Mouse (Mus musculus) adrenal gland (tissue): ENCODE measurements around the gene 4930402H24Rik.

Experiments
- intact Hi-C: fragments of 180-260 bp; cut with DNase I; formaldehyde crosslinking; loops from one replicate; pipeline ENCODE4 v1.15.1; 2025

The 4930402H24Rik gene

DNA sequence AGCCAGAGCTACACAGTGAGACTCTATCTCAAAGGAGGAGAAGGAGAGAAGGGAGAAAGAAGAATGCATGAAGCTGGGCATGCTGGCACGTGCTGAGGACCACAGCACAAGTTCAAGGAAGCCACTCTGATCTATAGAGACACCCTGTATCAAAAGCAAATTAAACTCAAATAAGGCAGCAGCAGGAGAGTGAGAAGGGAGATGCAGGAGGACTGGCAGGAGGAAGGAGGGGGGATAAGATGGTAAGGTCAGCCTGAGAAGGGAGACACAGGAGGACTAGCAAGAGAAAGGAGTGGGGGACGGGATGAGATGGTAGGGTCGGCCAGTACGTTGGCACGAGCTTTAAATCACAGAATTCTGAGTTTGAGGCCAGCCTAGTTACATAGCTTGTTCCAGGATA lies 90.0 kb downstream of the 4930402H24Rik start:
- intact Hi-C loops: no loop called here

GRCm38 (mm10) chr2:130814492-130814891 lies 91.7 kb downstream of the 4930402H24Rik start:
- intact Hi-C loops: no loop called here

DNA sequence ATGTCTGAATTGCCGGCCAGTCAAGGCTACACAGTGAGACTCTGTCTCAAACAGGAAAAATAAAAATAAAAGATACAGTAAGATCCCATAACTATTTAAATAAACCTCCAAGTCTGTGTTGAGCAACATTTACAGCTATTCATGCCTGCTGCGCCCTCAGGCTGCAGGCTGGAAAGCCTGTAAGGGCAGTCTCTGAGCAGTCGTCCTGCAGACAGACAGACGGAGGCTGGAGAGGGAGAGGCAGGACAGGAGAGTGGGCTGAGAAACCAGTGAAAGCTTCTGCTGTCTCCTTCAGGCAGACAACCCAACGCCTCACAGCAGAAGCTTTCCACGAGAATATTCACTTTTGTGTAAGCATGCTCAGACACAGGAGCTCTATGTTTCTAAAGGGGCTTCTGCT lies 92.5 kb downstream of the 4930402H24Rik start:
- intact Hi-C loops: no loop called here

GRCm38 (mm10) chr2:130812487-130812886 lies 93.7 kb downstream of the 4930402H24Rik start:
- intact Hi-C loops: no loop called here

DNA sequence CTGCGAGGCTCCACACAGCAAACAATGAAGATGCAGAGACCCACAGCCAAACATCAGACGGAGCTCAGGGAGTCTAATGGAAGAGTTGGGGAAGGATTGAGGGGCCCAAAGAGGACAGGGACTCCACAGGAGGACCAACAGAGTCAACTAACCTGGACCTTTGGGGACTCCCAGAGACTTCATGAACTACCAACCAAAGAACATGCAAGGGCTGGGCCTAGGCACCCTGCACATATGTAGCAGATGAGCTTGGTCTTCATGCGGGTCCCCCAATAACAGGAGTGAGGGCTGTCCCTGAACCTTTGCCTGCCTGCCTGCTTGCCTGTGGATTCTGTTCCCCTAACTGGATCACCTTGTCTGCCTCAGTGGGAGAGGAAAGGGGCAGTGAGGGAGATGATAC lies 101.1 kb downstream of the 4930402H24Rik start:
- intact Hi-C loops: no loop called here

DNA sequence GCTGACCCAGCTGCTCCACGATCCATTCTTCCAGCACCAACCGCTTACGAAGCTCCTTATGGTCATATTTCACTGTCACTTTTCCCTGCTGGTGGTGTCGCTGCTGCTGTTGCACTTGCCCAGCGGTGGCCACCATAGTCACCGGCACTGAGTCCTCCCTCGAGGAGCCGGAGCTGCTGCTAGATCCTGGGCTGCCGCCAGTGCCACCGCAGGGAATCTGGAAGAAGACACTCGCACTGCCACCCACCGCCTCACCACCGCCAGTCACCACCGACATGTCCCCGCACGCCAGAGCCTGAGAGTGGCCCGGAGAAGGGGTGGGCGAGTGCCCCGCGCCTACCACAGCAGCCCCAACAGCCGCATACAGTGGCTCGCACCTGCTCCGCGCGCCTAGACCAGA lies 102.5 kb downstream of the 4930402H24Rik start:
- intact Hi-C loops: no loop called here

- intact Hi-C loops: no loop called here
These were observed 110.5 kb downstream of the 4930402H24Rik start for GRCm38 (mm10) chr2:130795731-130796130.

GRCm38 (mm10) chr2:130791722-130792121 lies 114.5 kb downstream of the 4930402H24Rik start:
- intact Hi-C loops: no loop called here

GRCm38 (mm10) chr2:130789642-130790041 lies 116.6 kb downstream of the 4930402H24Rik start:
- intact Hi-C loops: no loop called here

DNA sequence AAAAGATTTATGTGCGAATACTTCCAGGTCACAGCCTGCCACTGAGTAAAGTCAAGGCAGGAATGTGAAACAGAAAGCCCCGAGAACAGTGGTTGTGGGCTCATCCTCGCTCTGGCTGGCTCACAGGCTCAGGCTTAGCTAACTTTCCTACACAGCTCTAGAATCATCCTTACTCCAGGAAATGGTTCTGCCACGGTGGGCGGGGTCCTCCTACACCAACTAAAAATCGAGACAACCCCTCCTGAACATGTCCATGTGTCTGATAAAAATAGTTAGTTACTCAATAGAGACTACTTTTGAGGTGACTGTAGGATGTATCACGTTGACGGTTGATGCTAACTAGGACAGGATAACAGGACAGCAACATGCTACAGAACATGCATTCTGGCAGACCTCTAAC lies 117.2 kb downstream of the 4930402H24Rik start:
- intact Hi-C loops: no loop called here

- intact Hi-C loops: no loop called here
These were observed 121.3 kb downstream of the 4930402H24Rik start for GRCm38 (mm10) chr2:130784939-130785338.

DNA sequence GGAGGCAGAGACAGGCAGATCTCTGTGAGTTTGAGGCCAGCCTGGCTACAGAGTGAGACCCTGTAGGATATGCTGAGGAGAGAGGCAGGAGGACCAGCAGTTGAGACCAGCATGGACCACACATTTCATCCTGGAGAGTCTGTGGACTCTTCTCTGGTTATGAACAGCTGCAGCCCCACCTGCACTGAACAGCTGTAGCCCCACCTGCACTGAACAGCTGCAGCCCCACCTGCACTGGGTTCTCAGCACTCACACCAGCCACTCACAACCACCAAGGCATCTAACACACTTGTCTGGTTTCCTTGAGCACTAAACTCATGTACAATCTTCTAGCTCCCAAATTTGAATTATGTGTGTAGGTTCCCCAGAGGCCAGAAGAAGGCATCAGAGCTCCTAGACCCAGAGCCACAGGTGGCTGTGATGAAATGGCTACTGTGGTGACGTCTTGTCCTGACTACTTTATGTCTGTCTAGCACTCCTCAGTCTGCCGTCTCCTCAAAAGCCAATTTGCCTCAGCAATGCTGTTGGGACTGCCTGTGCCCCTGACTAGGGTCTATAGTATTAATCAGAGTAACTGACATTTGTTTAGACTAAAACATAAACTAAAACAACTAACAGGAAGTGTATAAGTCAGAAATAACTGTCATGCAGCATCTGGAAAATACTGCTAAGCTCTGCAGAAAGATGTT lies 125.4 kb downstream of the 4930402H24Rik start:
- intact Hi-C loops: no loop called here

DNA sequence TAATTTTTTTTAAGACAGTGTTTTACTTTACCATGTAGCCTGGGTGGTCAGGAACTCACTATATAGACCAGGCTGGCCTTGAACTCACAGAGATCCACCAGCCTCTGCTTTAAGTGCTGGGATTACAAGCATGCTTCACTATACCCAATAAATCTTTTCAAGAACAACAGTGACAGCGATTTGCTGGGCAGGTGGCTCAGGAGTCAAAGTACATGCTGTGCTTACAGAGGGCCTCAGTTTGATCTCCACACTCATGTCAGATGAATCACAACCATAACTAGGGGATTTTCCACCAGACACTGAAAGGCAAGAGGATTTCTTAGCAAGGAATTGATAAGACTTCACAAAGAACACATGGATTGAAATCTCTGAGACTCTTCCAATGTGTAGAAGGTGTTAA lies 126.3 kb downstream of the 4930402H24Rik start:
- intact Hi-C loops: loop anchor here (10.0 kb wide), 1 partner anchor 165 kb away; no protein-coding TSS in a partner anchor

- intact Hi-C loops: loop anchor here (10.0 kb wide), 1 partner anchor 162 kb away; no protein-coding TSS in a partner anchor
These were observed 129.6 kb downstream of the 4930402H24Rik start for GRCm38 (mm10) chr2:130776610-130777009.

DNA sequence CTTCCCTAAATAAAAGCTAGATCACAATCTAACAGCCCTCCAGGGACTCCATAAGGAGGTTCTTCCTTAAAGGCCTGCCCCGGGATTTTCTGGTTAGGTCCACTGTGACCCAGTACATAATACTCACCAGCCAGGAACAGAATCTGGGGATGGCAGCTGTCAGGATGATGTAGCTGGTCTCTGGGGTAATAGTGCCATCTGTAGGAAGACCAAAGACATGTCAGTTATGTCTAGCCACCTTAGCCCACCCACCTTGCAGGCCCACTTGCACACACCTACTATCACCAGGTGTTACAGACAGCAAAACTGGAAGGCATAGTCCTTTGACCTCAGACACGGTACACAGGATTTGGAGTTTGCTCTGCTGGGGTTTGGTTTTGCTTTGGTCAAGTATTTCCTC lies 138.7 kb downstream of the 4930402H24Rik start:
- intact Hi-C loops: no loop called here

- intact Hi-C loops: no loop called here
These were observed 140.8 kb downstream of the 4930402H24Rik start for GRCm38 (mm10) chr2:130765396-130765795.

DNA sequence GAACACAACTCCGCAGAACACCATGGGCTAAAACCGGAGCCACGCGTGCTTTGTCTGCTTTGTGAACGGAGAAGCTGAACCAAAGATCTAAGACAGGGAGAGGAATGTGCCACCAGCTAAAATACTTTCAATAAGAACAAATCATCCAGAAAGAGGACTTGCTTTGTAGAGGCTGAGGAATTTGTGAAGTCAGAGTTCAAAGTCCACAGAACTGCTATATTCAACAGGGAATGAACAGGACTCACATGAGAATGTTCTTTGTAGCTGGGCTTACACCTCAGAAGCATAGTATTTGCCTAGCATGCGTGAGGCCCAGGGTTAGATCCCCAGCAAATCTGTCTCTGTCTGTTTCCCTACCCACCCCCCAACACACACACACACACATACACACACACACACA lies 145.3 kb downstream of the 4930402H24Rik start:
- intact Hi-C loops: no loop called here

- intact Hi-C loops: no loop called here
These were observed 151.1 kb downstream of the 4930402H24Rik start for GRCm38 (mm10) chr2:130755061-130755607.

GRCm38 (mm10) chr2:130754596-130754995 lies 151.6 kb downstream of the 4930402H24Rik start:
- intact Hi-C loops: loop anchor here (5.0 kb wide), 1 partner anchor 52 kb away; no protein-coding TSS in a partner anchor

- intact Hi-C loops: loop anchor here (5.0 kb wide), 1 partner anchor 48 kb away; no protein-coding TSS in a partner anchor
These were observed 155.8 kb downstream of the 4930402H24Rik start for GRCm38 (mm10) chr2:130750449-130750848.

DNA sequence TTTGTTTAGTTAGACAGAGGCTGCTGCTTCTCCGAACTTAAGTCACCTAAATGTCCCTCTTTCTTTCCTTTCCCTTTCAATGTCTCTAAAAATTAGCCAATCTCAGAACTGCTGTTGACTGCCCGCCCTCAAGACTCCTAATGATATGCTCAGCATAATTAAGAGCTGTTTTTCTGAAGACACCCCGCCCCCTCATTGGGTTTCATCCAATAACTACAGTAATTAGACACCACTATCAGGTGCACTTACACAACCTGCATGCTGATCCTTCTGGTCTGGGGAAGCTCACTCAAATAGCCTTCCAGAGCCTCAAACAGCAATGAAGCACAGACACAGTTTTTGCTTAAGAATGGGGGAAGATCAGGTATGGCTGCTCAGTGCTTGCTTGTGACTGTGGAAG lies 156.5 kb downstream of the 4930402H24Rik start:
- intact Hi-C loops: loop anchor here (5.0 kb wide), 1 partner anchor 47 kb away; no protein-coding TSS in a partner anchor

GRCm38 (mm10) chr2:130743576-130743975 lies 162.6 kb downstream of the 4930402H24Rik start:
- intact Hi-C loops: no loop called here

GRCm38 (mm10) chr2:130740096-130740495 lies 166.1 kb downstream of the 4930402H24Rik start:
- intact Hi-C loops: no loop called here
